Mouse (Mus musculus): Measurements from ENCODE around the gene Palm3. TPM values are rescaled to one million over a fixed set of nuclear protein-coding genes. Genes with fewer than 3 reads are reported as not detected.
A peak's percentile ranks its signal among the peaks of the same experiment; 100 is the strongest.

The Palm3 gene
- polyA plus RNA-seq, 1 experiment from 2014 or later = 2.1 TPM

DNA sequence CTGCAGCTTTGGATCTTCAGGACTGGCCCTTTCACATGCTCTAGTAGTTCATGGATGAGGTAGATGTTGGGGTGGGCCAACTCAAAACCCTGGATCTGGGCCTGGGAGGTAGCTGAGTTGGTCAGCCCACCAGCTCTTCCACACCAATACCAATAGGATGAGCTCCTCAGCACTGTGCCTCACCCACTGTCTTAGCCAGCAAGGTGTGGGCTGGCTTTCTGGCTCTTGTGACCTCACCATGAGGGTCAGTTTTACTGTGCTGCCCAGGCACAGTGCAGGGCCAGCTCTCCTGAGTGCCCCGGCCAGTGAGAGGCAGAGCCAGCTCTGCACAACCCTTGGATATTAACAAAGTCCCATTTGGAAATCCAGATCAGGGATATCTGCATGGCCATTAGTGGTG is 36.6 kb downstream of the Palm3 start:
- no peak overlapping the region for H3K4me3 ChIP-seq (ENCODE audit: low read depth, low read length)
- DNase-seq (ENCODE audit: low spot score) (no peak), ATAC-seq (ENCODE audit: insufficient number of reproducible peaks, low FRiP score, low TSS enrichment, low read depth) (no peak)
- H3K9ac ChIP-seq (ENCODE audit: low read length) = no peak overlapping the region
- H3K4me2 ChIP-seq (ENCODE audit: low read depth, severe bottlenecking) = no peak overlapping the region
- H3K27ac ChIP-seq (replicated peaks; ENCODE audit: low read depth, low read length) = no peak overlapping the region
- H3K27me3 ChIP-seq (ENCODE audit: control insufficient read depth, insufficient read depth, low read length) = no peaks in the 10 kb centered on the region
- H3K4me1 ChIP-seq (ENCODE audit: control insufficient read depth, insufficient read depth, low read length) = no peaks in the 10 kb centered on the region
- H3K9me3 ChIP-seq (ENCODE audit: control insufficient read depth, low read length) = no peaks in the 10 kb centered on the region
- no peaks in the 10 kb centered on the region for H3K36me3 ChIP-seq (ENCODE audit: control insufficient read depth, insufficient read depth, low read length)
- 89% methylated on average over 1 of the region's 1 CpGs for WGBS

DNA sequence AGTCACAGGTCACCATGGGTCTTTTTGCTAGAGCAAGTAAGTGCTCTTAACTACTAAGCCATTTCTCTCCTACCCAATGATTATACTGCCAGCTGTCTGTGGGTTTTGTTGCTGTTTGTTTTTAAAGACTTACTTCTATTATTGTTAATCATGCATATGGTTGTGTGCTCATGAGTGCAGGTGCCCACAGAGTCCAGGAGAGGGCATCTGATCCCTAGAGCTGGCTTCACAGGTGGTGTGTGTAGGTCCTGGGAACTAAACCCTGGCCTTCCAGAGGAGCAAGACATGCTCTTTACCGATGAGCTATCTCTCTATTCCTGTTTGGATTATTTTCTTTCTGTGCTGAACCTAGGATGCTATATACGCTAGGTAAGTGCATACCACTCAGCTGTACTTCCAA is 38.0 kb downstream of the Palm3 start:
- no peak for DNase-seq (ENCODE audit: low spot score)
- no peaks in the 10 kb centered on the region for H3K27me3 ChIP-seq (ENCODE audit: control insufficient read depth, insufficient read depth, low read length)
- H3K4me2 ChIP-seq (ENCODE audit: low read depth, severe bottlenecking) = no peak overlapping the region
- WGBS = 81% methylated on average over 2 of the region's 2 CpGs
- H3K27ac ChIP-seq (replicated peaks; ENCODE audit: low read depth, low read length) = no peak overlapping the region
- no peak overlapping the region for H3K9ac ChIP-seq (ENCODE audit: low read length)
- no peaks in the 10 kb centered on the region for H3K4me1 ChIP-seq (ENCODE audit: control insufficient read depth, insufficient read depth, low read length)
- H3K9me3 ChIP-seq (ENCODE audit: control insufficient read depth, low read length) = no peaks in the 10 kb centered on the region
- ATAC-seq (ENCODE audit: insufficient number of reproducible peaks, low FRiP score, low TSS enrichment, low read depth) = no peak
- no peaks in the 10 kb centered on the region for H3K36me3 ChIP-seq (ENCODE audit: control insufficient read depth, insufficient read depth, low read length)
- no peak overlapping the region for H3K4me3 ChIP-seq (ENCODE audit: low read depth, low read length)

GRCm38 (mm10) chr8:84060245-84060644 is 39.0 kb downstream of the Palm3 start:
- Histone ChIP-seq H3K4me3 (ENCODE audit: low read depth, low read length) (no peak overlapping the region), H3K4me1 (ENCODE audit: control insufficient read depth, insufficient read depth, low read length) (no peaks in the 10 kb centered on the region), H3K9ac (ENCODE audit: low read length) (no peak overlapping the region), H3K27me3 (ENCODE audit: control insufficient read depth, insufficient read depth, low read length) (no peaks in the 10 kb centered on the region), H3K36me3 (ENCODE audit: control insufficient read depth, insufficient read depth, low read length) (no peaks in the 10 kb centered on the region), H3K4me2 (ENCODE audit: low read depth, severe bottlenecking) (no peak overlapping the region), H3K27ac (replicated peaks; ENCODE audit: low read depth, low read length) (no peak overlapping the region), H3K9me3 (ENCODE audit: control insufficient read depth, low read length) (no peaks in the 10 kb centered on the region)
- ATAC-seq (ENCODE audit: insufficient number of reproducible peaks, low FRiP score, low TSS enrichment, low read depth) (no peak), DNase-seq (ENCODE audit: low spot score) (no peak)
- 86% methylated on average over 2 of the region's 2 CpGs for WGBS

DNA sequence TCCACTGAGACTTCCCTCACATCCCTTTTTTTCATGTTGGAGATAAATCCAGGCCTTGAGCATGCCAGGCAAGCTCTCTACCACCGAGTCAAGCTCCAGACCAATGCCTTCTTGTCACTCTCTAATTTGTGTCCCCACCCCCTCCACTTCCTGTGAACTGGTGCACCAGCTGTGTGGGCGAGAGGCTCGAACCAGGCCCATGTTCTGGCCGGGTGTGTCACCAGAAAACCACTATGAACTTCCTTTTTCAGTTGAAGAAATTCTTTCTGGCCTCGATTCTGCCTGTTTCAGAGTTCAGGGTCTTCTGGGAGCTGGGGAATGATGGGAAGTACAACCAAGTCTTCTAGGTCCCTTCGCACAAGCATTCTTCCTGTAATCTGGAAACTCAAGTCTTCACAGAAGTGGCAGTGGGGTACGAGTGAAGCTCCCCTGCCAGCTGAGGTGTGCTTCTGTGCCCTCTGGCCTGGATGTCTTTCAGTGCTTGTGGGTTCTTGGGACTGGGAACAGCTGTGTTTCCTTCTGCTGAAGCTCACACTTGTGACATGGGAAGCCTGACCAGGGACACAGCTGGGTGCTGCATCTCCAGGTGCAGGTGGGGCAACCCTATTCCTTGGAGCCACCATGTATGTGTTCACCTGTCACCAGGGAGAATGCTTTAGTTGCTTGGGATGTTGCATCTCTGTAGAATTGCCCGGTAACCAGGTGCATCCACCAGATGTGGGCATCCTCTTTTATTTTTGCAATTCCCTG is 42.8 kb downstream of the Palm3 start:
- Histone ChIP-seq H3K4me3 (ENCODE audit: low read depth, low read length) (no peak overlapping the region), H3K4me1 (ENCODE audit: control insufficient read depth, insufficient read depth, low read length) (peaks cover 6% of the 10 kb centered on the region), H3K4me2 (ENCODE audit: low read depth, severe bottlenecking) (no peak overlapping the region), H3K27me3 (ENCODE audit: control insufficient read depth, insufficient read depth, low read length) (no peaks in the 10 kb centered on the region), H3K36me3 (ENCODE audit: control insufficient read depth, insufficient read depth, low read length) (no peaks in the 10 kb centered on the region), H3K9me3 (ENCODE audit: control insufficient read depth, low read length) (no peaks in the 10 kb centered on the region), H3K9ac (ENCODE audit: low read length) (no peak overlapping the region), H3K27ac (replicated peaks; ENCODE audit: low read depth, low read length) (no peak overlapping the region)
- ATAC-seq (ENCODE audit: insufficient number of reproducible peaks, low FRiP score, low TSS enrichment, low read depth) = no peak
- DNase-seq (ENCODE audit: low spot score) = no peak
- 70% methylated on average over 8 of the region's 8 CpGs for WGBS

DNA sequence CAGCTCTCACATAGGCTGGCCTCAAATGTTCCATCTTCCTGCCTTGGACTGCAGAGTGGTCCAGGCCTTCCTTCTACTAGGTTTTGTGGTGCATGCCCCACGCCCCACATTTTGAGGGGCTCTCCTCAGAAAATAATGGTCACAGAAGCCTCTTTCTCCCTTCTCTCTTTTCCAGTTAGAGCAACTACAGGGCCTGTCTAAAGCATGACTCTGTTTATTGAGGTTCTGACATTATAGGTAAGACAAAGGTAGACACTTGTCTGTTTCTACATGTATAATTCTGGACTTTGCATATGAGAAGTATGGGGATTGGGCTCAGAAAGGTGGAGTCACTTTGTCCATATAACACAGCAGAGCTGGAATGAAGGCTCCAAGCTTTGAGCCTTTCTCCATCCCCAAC is 43.8 kb downstream of the Palm3 start, which contains the start of gene Gm10643:
Gene Gm10643 (minus strand): TSS at position 101 of the 400 bp plus-strand sequence.
- Histone ChIP-seq H3K27me3 (ENCODE audit: control insufficient read depth, insufficient read depth, low read length) (no peaks in the 10 kb centered on the region), H3K36me3 (ENCODE audit: control insufficient read depth, insufficient read depth, low read length) (no peaks in the 10 kb centered on the region), H3K4me2 (ENCODE audit: low read depth, severe bottlenecking) (peak within 1 kb of the TSS; percentile 60), H3K9ac (ENCODE audit: low read length) (peak within 1 kb of the TSS; percentile 55), H3K9me3 (ENCODE audit: control insufficient read depth, low read length) (no peaks in the 10 kb centered on the region), H3K4me3 (ENCODE audit: low read depth, low read length) (peak within 1 kb of the TSS; percentile 44), H3K4me1 (ENCODE audit: control insufficient read depth, insufficient read depth, low read length) (peaks cover 6% of the 10 kb centered on the region), H3K27ac (replicated peaks; ENCODE audit: low read depth, low read length) (no peak within 1 kb of the TSS; the same call in 1 of the 2 replicates)
- DNase-seq (ENCODE audit: low spot score) (no peak), ATAC-seq (ENCODE audit: insufficient number of reproducible peaks, low FRiP score, low TSS enrichment, low read depth) (no peak)
- WGBS = 94% methylated on average over 1 of the region's 1 CpGs

- peak overlapping the region; percentile 44 for H3K4me3 ChIP-seq (ENCODE audit: low read depth, low read length)
- H3K4me2 ChIP-seq (ENCODE audit: low read depth, severe bottlenecking) = peak overlapping the region; percentile 60
- H3K36me3 ChIP-seq (ENCODE audit: control insufficient read depth, insufficient read depth, low read length) = no peaks in the 10 kb centered on the region
- DNase-seq (ENCODE audit: low spot score) (no peak), ATAC-seq (ENCODE audit: insufficient number of reproducible peaks, low FRiP score, low TSS enrichment, low read depth) (no peak)
- H3K9ac ChIP-seq (ENCODE audit: low read length) = peak overlapping the region; percentile 55
- H3K9me3 ChIP-seq (ENCODE audit: control insufficient read depth, low read length) = no peaks in the 10 kb centered on the region
- H3K4me1 ChIP-seq (ENCODE audit: control insufficient read depth, insufficient read depth, low read length) = peaks cover 6% of the 10 kb centered on the region
- 30% methylated on average over 5 of the region's 5 CpGs for WGBS
- no peaks in the 10 kb centered on the region for H3K27me3 ChIP-seq (ENCODE audit: control insufficient read depth, insufficient read depth, low read length)
- no peak overlapping the region; the same call in 1 of the 2 replicates for H3K27ac ChIP-seq (replicated peaks; ENCODE audit: low read depth, low read length)
These were observed 44.3 kb downstream of the Palm3 start for GRCm38 (mm10) chr8:84065457-84066072.

DNA sequence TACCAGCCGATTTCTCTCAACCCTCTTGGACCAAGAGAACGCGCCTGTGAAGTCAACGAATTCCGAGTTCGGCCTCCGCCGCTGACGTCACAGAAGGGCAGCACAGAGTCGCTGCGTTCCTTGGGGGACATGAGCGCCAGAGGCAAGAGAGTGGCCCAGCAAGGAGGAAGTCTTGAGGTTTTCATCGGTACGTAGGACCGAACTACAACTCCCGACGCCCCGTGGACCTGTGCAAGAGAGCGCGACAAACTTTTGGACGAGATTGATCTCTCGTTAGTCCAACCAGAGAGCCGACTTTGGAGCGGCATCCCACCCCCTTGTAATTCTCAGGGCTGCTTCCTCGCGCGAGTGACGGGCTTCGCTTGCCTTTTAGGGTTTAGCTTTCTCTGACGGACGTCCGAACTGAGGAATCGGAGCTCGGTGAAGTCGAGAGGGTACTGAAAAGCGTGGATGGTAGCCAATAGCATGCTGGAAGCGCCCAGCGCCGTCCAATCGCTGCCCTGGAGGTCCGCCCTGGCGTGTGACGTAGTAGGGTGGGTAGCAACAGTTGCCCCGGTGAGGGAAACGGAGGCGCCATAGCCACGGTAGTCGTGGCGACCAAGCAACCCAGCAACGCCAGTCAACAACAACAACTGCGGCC is 45.1 kb downstream of the Palm3 start, which contains the start of gene Rfx1:
Gene Rfx1 (plus strand): TSS at position 544 of the 640 bp plus-strand sequence.
- no peaks in the 10 kb centered on the region for H3K27me3 ChIP-seq (ENCODE audit: control insufficient read depth, insufficient read depth, low read length)
- ATAC-seq (ENCODE audit: insufficient number of reproducible peaks, low FRiP score, low TSS enrichment, low read depth) = peak; percentile 99
- H3K9ac ChIP-seq (ENCODE audit: low read length) = peak within 1 kb of the TSS; percentile 76
- H3K9me3 ChIP-seq (ENCODE audit: control insufficient read depth, low read length) = no peaks in the 10 kb centered on the region
- peak within 1 kb of the TSS; percentile 60 for H3K4me2 ChIP-seq (ENCODE audit: low read depth, severe bottlenecking)
- under 1% methylated on average over 51 of the region's 51 CpGs for WGBS
- H3K36me3 ChIP-seq (ENCODE audit: control insufficient read depth, insufficient read depth, low read length) = no peaks in the 10 kb centered on the region
- peak within 1 kb of the TSS; percentile 92 for H3K27ac ChIP-seq (replicated peaks; ENCODE audit: low read depth, low read length)
- H3K4me1 ChIP-seq (ENCODE audit: control insufficient read depth, insufficient read depth, low read length) = peaks cover 6% of the 10 kb centered on the region
- peak; percentile 98 for DNase-seq (ENCODE audit: low spot score)
- H3K4me3 ChIP-seq (ENCODE audit: low read depth, low read length) = peak within 1 kb of the TSS; percentile 79

DNA sequence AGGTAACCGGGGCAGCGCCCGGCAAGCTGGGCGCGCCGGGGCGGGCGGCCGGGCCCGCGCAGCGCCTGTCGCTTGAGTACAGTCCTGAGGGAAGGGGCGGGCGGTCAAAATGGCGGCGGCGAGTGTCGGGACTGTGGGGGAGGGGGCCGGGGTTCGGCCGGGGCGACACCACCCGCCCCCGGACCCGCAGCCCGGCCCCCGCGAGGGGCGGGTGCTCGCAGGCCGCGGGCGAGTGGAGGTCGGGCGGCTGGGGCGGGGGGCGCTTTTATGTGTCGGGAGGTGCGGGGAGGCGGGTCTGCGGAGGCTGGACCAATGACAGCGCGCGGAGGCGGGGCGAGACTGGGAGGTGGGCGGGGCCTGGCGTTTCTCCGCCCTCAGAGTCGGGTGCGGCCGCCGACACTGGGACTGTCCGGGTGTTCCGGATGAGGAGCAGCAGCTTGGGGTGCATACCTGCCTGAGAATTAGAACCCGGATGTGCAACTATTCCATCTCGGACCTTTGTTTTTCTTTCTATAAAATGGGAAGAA is 45.8 kb downstream of the Palm3 start:
- Histone ChIP-seq H3K4me1 (ENCODE audit: control insufficient read depth, insufficient read depth, low read length) (peaks cover 6% of the 10 kb centered on the region), H3K4me3 (ENCODE audit: low read depth, low read length) (peak overlapping the region; percentile 79), H3K9ac (ENCODE audit: low read length) (peak overlapping the region; percentile 76), H3K27me3 (ENCODE audit: control insufficient read depth, insufficient read depth, low read length) (no peaks in the 10 kb centered on the region), H3K36me3 (ENCODE audit: control insufficient read depth, insufficient read depth, low read length) (no peaks in the 10 kb centered on the region), H3K4me2 (ENCODE audit: low read depth, severe bottlenecking) (peak overlapping the region; percentile 37), H3K27ac (replicated peaks; ENCODE audit: low read depth, low read length) (peak overlapping the region; percentile 92), H3K9me3 (ENCODE audit: control insufficient read depth, low read length) (no peaks in the 10 kb centered on the region)
- DNase-seq (ENCODE audit: low spot score) (peak; percentile 96), ATAC-seq (ENCODE audit: insufficient number of reproducible peaks, low FRiP score, low TSS enrichment, low read depth) (peak; percentile 70)
- 1% methylated on average over 52 of the region's 58 CpGs for WGBS

All from limb, embryonic 11.5 days (tissue).